Mouse (Mus musculus) heart, embryonic 13.5 days (tissue): ENCODE measurements around the gene Cntf. TPM values are rescaled to one million over a fixed set of nuclear protein-coding genes. Genes with fewer than 3 reads are reported as not detected.

Source experiments
- ATAC-seq: fragments of 200-750 bp; cut with Nextera tagmentation; 2 replicates; pipeline ENCODE4 v1.8.0; 2017; ENCODE audit warnings: moderate TSS enrichment; ENCODE audit not compliant: insufficient number of reproducible peaks, low FRiP score, low TSS enrichment; ENCODE audit errors: extremely low read depth
- H3K27ac ChIP-seq: fragments of 300-500 bp; sonication (generic); replicated peaks from 2 replicates; pipeline ENCODE4 v1.5.1; 2015; ENCODE audit warnings: moderate library complexity, mild to moderate bottlenecking, inconsistent platforms
- H3K27me3 ChIP-seq: fragments of 300-500 bp; sonication (generic); replicated peaks from 2 replicates; pipeline ENCODE4 v1.6.1; 2015; ENCODE audit warnings: mild to moderate bottlenecking, inconsistent platforms
- H3K36me3 ChIP-seq: fragments of 300-500 bp; sonication (generic); 2 replicates; pipeline ENCODE4 v1.6.1; 2015; ENCODE audit warnings: mild to moderate bottlenecking, inconsistent platforms
- H3K4me1 ChIP-seq: fragments of 300-500 bp; sonication (generic); 2 replicates; pipeline ENCODE4 v1.6.1; 2015; ENCODE audit warnings: inconsistent platforms
- H3K4me2 ChIP-seq: fragments of 300-500 bp; sonication (generic); 2 replicates; pipeline ENCODE4 v1.6.1; 2015; ENCODE audit warnings: inconsistent platforms, mild to moderate bottlenecking, moderate library complexity
- H3K4me3 ChIP-seq: fragments of 300-500 bp; sonication (generic); 2 replicates; pipeline ENCODE4 v1.5.1; 2015; ENCODE audit warnings: moderate library complexity, mild to moderate bottlenecking, inconsistent platforms
- H3K9ac ChIP-seq: fragments of 300-500 bp; sonication (generic); 2 replicates; pipeline ENCODE4 v1.6.1; 2015; ENCODE audit warnings: inconsistent platforms, mild to moderate bottlenecking, moderate library complexity
- H3K9me3 ChIP-seq: fragments of 300-500 bp; sonication (generic); 2 replicates; pipeline ENCODE4 v1.6.1; 2016; ENCODE audit warnings: inconsistent platforms
- WGBS: fragments of 180-500 bp; shearing (Covaris S2); methylation state at CpG from one replicate; pipeline ENCODE4 v1.1.7; 2015; ENCODE audit warnings: mixed read lengths; 5-methylcytosine and 5-hydroxymethylcytosine counted together
- polyA plus RNA-seq: library from polyadenylated mRNA; unstranded; fragments of >200 nt; fragmentation: Nextera tagmentation; extraction: Ambion mirVana; gene quantifications from 2 replicates; pipeline ENCODE4 v1.2.1, GENCODE M21; 2015

The Cntf gene
- polyA plus RNA-seq = 0.78 and 0.82 TPM in 2 replicates

GRCm38 (mm10) chr19:12765308-12765707 lies at the start of gene Cntf:
Gene Cntf, minus strand, starts transcription at chr19:12765632.
- ATAC-seq = no peak
- 68% methylated on average over 7 of the region's 7 CpGs for WGBS

GRCm38 (mm10) chr19:12813883-12814282 lies 48.5 kb upstream of the Cntf start:
- ATAC-seq = no peak
- no peaks in the 10 kb centered on the region for H3K4me1 ChIP-seq
- H3K9ac ChIP-seq = no peak overlapping the region
- no peaks in the 10 kb centered on the region for H3K9me3 ChIP-seq
- no peak overlapping the region for H3K4me3 ChIP-seq
- no peaks in the 10 kb centered on the region for H3K27me3 ChIP-seq
- no peaks in the 10 kb centered on the region for H3K36me3 ChIP-seq
- 64% methylated on average over 1 of the region's 1 CpGs for WGBS
- no peak overlapping the region for H3K4me2 ChIP-seq
- H3K27ac ChIP-seq = no peak overlapping the region

More at GRCm38 (mm10) chr19:12765308-12765707, at the start of gene Cntf:
- no peak within 1 kb of the TSS for H3K27ac ChIP-seq
- no peak within 1 kb of the TSS for H3K4me3 ChIP-seq
- H3K4me2 ChIP-seq = no peak within 1 kb of the TSS
- no peaks in the 10 kb centered on the region for H3K27me3 ChIP-seq
- H3K4me1 ChIP-seq = no peaks in the 10 kb centered on the region
- H3K36me3 ChIP-seq = peaks cover 78% of the 10 kb centered on the region
- no peaks in the 10 kb centered on the region for H3K9me3 ChIP-seq
- H3K9ac ChIP-seq = no peak within 1 kb of the TSS

- Histone ChIP-seq H3K9me3 (no peaks in the 10 kb centered on the region), H3K4me3 (no peak overlapping the region), H3K27me3 (no peaks in the 10 kb centered on the region), H3K9ac (no peak overlapping the region), H3K36me3 (no peaks in the 10 kb centered on the region), H3K4me2 (no peak overlapping the region), H3K27ac (no peak overlapping the region), H3K4me1 (no peaks in the 10 kb centered on the region)
- 53% methylated on average over 1 of the region's 1 CpGs for WGBS
- no peak for ATAC-seq
Observed at GRCm38 (mm10) chr19:12812644-12813364, 47.4 kb upstream of the Cntf start.

GRCm38 (mm10) chr19:12806214-12806613 lies 40.8 kb upstream of the Cntf start:
- Histone ChIP-seq H3K9ac (no peak overlapping the region), H3K36me3 (no peaks in the 10 kb centered on the region), H3K27ac (no peak overlapping the region), H3K4me3 (no peak overlapping the region), H3K27me3 (no peaks in the 10 kb centered on the region), H3K4me1 (no peaks in the 10 kb centered on the region), H3K9me3 (no peaks in the 10 kb centered on the region), H3K4me2 (no peak overlapping the region)
- ATAC-seq = no peak
- 66% methylated on average over 2 of the region's 2 CpGs for WGBS

DNA sequence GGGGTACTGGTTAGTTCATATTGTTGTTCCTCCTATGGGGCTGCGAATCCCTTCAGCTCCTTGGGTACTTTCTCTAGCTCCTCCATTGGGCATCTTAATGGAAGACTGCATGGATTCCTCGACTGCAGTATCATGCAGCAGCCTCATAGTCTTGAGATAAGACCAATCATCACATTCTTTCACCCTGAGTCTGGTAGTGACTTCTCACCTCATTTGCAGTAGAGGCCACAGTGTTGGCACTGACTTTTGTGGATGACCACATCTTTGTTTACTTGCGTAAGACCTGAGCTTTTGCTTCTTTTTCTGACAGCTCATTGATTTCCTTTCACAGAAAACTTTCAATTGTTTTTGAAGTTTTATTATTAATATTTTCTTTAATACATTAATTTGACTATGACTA lies 40.3 kb upstream of the Cntf start:
- no peak overlapping the region for H3K4me2 ChIP-seq
- no peak overlapping the region for H3K27ac ChIP-seq
- H3K27me3 ChIP-seq = no peaks in the 10 kb centered on the region
- H3K4me1 ChIP-seq = no peaks in the 10 kb centered on the region
- no peaks in the 10 kb centered on the region for H3K9me3 ChIP-seq
- H3K9ac ChIP-seq = no peak overlapping the region
- H3K36me3 ChIP-seq = no peaks in the 10 kb centered on the region
- no peak overlapping the region for H3K4me3 ChIP-seq
- no peak for ATAC-seq
- 50% methylated on average over 3 of the region's 3 CpGs for WGBS

DNA sequence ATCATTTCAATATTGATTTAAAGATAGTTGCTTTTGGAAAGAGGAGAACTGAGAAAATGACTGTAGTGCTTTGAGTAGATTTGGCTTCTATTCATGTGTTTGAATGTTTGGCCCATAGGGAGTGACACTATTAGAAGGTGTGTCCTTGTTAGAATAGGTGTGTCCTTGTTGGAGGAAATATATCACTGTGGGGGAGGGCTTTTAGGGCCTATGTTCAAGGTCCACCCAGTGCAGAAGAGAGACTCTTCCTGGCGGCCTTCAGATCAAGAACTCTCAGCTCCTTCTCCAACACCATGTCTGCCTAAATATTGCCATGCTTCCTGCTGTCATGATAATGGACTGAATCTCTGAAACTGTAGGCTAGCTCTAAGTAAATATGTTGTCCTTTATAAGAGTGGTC lies 38.8 kb upstream of the Cntf start:
- WGBS = 82% methylated on average over 1 of the region's 1 CpGs
- Histone ChIP-seq H3K4me2 (no peak overlapping the region), H3K9ac (no peak overlapping the region), H3K27me3 (no peaks in the 10 kb centered on the region; the same call in 1 of the 2 replicates), H3K4me1 (no peaks in the 10 kb centered on the region), H3K27ac (no peak overlapping the region), H3K36me3 (no peaks in the 10 kb centered on the region), H3K4me3 (no peak overlapping the region), H3K9me3 (no peaks in the 10 kb centered on the region)
- no peak for ATAC-seq

DNA sequence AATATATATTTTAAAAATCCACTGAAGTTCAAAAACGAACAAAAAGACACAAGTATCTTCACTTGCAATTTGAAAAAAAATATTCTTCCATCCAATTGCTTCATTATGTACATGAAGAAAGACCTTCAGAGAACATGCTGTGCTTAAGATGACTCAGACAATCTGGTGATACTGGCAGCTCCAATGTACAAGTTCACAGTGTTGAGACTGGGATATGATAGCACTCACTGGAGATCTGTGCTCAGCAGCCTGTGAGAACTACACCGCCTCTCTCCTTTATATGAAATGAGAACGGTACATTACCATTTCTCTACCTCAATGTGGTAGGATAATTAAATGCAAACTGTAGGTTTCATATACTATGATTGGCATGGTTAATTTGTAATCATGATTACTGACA lies 37.4 kb upstream of the Cntf start:
- Histone ChIP-seq H3K27ac (no peak overlapping the region), H3K4me3 (no peak overlapping the region), H3K9ac (no peak overlapping the region), H3K4me2 (no peak overlapping the region), H3K36me3 (no peaks in the 10 kb centered on the region), H3K4me1 (no peaks in the 10 kb centered on the region), H3K9me3 (no peaks in the 10 kb centered on the region), H3K27me3 (no peaks in the 10 kb centered on the region; the same call in 1 of the 2 replicates)
- no peak for ATAC-seq
- WGBS = 66% methylated on average over 3 of the region's 3 CpGs

GRCm38 (mm10) chr19:12801046-12801445 lies 35.6 kb upstream of the Cntf start:
- Histone ChIP-seq H3K36me3 (no peaks in the 10 kb centered on the region), H3K27me3 (no peaks in the 10 kb centered on the region; the same call in 1 of the 2 replicates), H3K4me2 (no peak overlapping the region), H3K4me1 (peaks cover 3% of the 10 kb centered on the region; the same call in 1 of the 2 replicates), H3K27ac (no peak overlapping the region), H3K9me3 (no peaks in the 10 kb centered on the region), H3K4me3 (no peak overlapping the region), H3K9ac (no peak overlapping the region)
- ATAC-seq = no peak
- 60% methylated on average over 3 of the region's 3 CpGs for whole genome bisulfite sequencing

DNA sequence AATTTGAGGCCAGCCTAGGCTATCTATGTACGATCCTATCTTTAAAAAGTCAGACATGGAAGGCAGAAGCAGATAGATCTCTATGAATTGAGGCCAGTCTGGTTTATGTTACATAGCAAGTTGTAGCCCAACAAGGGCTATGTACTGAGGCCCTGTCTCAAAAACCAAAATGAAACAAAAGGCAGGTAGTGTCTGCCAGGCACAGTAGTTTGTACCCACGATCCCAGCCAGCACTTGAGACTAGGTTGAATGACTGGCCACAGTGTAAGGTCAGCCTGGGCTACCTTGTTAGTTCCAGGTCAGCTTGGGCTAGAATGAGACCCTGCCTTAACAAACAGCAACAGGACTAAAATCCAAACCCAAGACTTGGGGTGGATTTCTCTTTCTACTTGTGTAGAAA lies 35.2 kb upstream of the Cntf start:
- H3K36me3 ChIP-seq = no peaks in the 10 kb centered on the region
- H3K4me2 ChIP-seq = no peak overlapping the region
- no peak overlapping the region for H3K4me3 ChIP-seq
- H3K9me3 ChIP-seq = no peaks in the 10 kb centered on the region
- no peak for ATAC-seq
- no peaks in the 10 kb centered on the region; the same call in 1 of the 2 replicates for H3K27me3 ChIP-seq
- no peak overlapping the region for H3K9ac ChIP-seq
- 56% methylated on average over 2 of the region's 2 CpGs for WGBS
- no peak overlapping the region for H3K27ac ChIP-seq
- peaks cover 3% of the 10 kb centered on the region; the same call in 1 of the 2 replicates for H3K4me1 ChIP-seq

DNA sequence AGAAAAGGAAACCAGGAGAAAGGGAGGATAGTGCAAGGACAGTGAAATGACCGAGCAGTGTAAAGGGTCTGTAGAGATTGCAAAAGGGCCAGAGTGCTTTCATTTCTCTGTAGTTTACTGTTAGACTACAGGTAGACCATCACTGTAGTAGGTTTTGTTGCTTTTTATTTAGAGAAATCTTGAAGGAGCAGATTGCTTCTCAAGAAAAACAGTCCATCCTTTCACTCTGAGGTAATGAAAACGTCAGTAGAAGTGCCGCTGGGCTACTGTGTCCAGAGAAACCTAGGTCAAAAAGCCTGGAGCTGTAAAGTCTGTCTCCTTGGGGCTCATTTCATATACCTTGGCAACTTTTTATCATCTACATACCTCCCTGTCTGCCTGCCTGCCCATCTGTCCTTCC lies 33.6 kb upstream of the Cntf start:
- H3K9ac ChIP-seq = no peak overlapping the region; the same call in 1 of the 2 replicates
- H3K4me2 ChIP-seq = no peak overlapping the region
- peaks cover 3% of the 10 kb centered on the region; the same call in 1 of the 2 replicates for H3K4me1 ChIP-seq
- ATAC-seq = no peak
- WGBS = 78% methylated on average over 3 of the region's 3 CpGs
- H3K9me3 ChIP-seq = no peaks in the 10 kb centered on the region
- no peaks in the 10 kb centered on the region; the same call in 1 of the 2 replicates for H3K27me3 ChIP-seq
- no peak overlapping the region for H3K27ac ChIP-seq
- no peaks in the 10 kb centered on the region for H3K36me3 ChIP-seq
- H3K4me3 ChIP-seq = no peak overlapping the region

DNA sequence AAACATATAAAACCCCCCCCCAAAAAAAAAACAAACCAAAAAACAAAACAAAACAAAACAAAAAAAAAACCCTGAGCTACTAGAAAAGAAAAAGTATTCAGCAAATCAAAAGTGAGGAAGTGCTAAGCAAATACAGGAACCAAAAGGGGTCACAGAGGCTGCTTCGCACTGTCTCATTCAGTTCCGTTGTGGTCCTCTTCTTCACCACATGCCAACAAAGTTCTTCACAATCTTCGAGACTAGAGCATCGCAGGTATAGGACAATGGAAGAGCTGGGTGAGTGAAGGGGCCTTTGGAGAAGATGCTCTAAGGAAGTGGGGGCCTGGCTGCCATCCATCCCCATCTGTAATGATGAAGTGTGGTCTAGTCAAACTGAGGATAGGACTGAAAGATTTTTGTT lies 33.0 kb upstream of the Cntf start:
- H3K4me1 ChIP-seq = peaks cover 5% of the 10 kb centered on the region
- H3K36me3 ChIP-seq = no peaks in the 10 kb centered on the region
- no peak overlapping the region for H3K4me3 ChIP-seq
- no peak overlapping the region for H3K4me2 ChIP-seq
- ATAC-seq = no peak
- H3K9me3 ChIP-seq = no peaks in the 10 kb centered on the region
- no peaks in the 10 kb centered on the region; the same call in 1 of the 2 replicates for H3K27me3 ChIP-seq
- no peak overlapping the region for H3K27ac ChIP-seq
- no peak overlapping the region for H3K9ac ChIP-seq
- WGBS = 71% methylated on average over 4 of the region's 4 CpGs

GRCm38 (mm10) chr19:12797071-12797470 lies 31.6 kb upstream of the Cntf start:
- Histone ChIP-seq H3K4me1 (peaks cover 11% of the 10 kb centered on the region), H3K4me3 (peak overlapping the region; percentile 96), H3K4me2 (peak overlapping the region; percentile 89), H3K9ac (peak overlapping the region; percentile 89), H3K27me3 (no peaks in the 10 kb centered on the region; the same call in 1 of the 2 replicates), H3K9me3 (no peaks in the 10 kb centered on the region), H3K27ac (peak overlapping the region; percentile 100), H3K36me3 (no peaks in the 10 kb centered on the region)
- WGBS = 2% methylated on average over 7 of the region's 7 CpGs
- ATAC-seq = no peak
